Mouse (Mus musculus) heart, embryonic 14.5 days (tissue): Measurements from ENCODE around the gene Elf2. TPM values are rescaled to one million over a fixed set of nuclear protein-coding genes. Genes with fewer than 3 reads are reported as not detected.

Source experiments
- ATAC-seq: fragments of 200-750 bp; cut with Nextera tagmentation; 2 replicates; pipeline ENCODE4 v1.8.0; 2017; ENCODE audit warnings: low read depth, moderate TSS enrichment; ENCODE audit not compliant: insufficient number of reproducible peaks, insufficient read depth, low FRiP score
- H3K27ac ChIP-seq, 2 experiments: fragments of 200-500 bp in 1 of 2; fragments of 300-500 bp in 1 of 2; sonication (generic) in 1 of 2; replicated peaks in 1 of 2; 2 replicates each; pipeline ENCODE4 v1.5.1; 2012 to 2014; ENCODE audit warnings: low read depth in 2 of 2, low read length in 2 of 2, control low read depth in 1 of 2, mild to moderate bottlenecking in 1 of 2, mixed read lengths in 1 of 2; ENCODE audit not compliant: control insufficient read depth in 1 of 2, insufficient read depth in 1 of 2
- H3K27me3 ChIP-seq: fragments of 300-500 bp; sonication (generic); 2 replicates; pipeline ENCODE4 v1.6.1; 2014; ENCODE audit warnings: mild to moderate bottlenecking, low read length, control low read depth; ENCODE audit not compliant: control insufficient read depth, insufficient read depth
- H3K36me3 ChIP-seq: fragments of 300-500 bp; sonication (generic); 2 replicates; pipeline ENCODE4 v1.6.1; 2014; ENCODE audit warnings: mild to moderate bottlenecking, control low read depth, low read length, mixed read lengths; ENCODE audit not compliant: control insufficient read depth, insufficient read depth
- H3K4me1 ChIP-seq, 2 experiments: fragments of 200-500 bp in 1 of 2; fragments of 300-500 bp in 1 of 2; sonication (generic) in 1 of 2; 2 replicates each; pipeline ENCODE4 v1.6.1; 2012 to 2014; ENCODE audit warnings: low read length in 2 of 2, control low read depth in 1 of 2, mixed read lengths in 1 of 2; ENCODE audit not compliant: control insufficient read depth in 2 of 2, insufficient read depth in 2 of 2
- H3K4me2 ChIP-seq: fragments of 300-500 bp; sonication (generic); 2 replicates; pipeline ENCODE4 v1.6.1; 2014; ENCODE audit warnings: mild to moderate bottlenecking, low read length
- H3K4me3 ChIP-seq, 2 experiments: fragments of 200-500 bp in 1 of 2; fragments of 300-500 bp in 1 of 2; sonication (generic) in 1 of 2; 2 replicates each; pipeline ENCODE4 v1.5.1; 2012 to 2014; ENCODE audit warnings: low read length in 2 of 2, mild to moderate bottlenecking in 2 of 2, control low read depth in 1 of 2, low read depth in 1 of 2, moderate library complexity in 1 of 2; ENCODE audit not compliant: control insufficient read depth in 1 of 2, insufficient read depth in 1 of 2
- H3K9ac ChIP-seq: fragments of 300-500 bp; sonication (generic); 2 replicates; pipeline ENCODE4 v1.6.1; 2014; ENCODE audit warnings: mild to moderate bottlenecking, low read length
- H3K9me3 ChIP-seq: fragments of 300-500 bp; sonication (generic); 2 replicates; pipeline ENCODE4 v1.6.1; 2016; ENCODE audit warnings: low read length, control low read depth; ENCODE audit not compliant: control insufficient read depth
- WGBS: fragments of 180-500 bp; shearing (Covaris S2); extraction: QIAGEN DNeasy Blood & Tissue Kit; methylation state at CpG from one replicate; pipeline ENCODE4 v1.1.7; 2014; 5-methylcytosine and 5-hydroxymethylcytosine counted together
- polyA plus RNA-seq: library from polyadenylated mRNA; unstranded; fragments of >200 nt; fragmentation: Nextera tagmentation; extraction: Ambion mirVana; gene quantifications from 2 replicates; pipeline ENCODE4 v1.2.1, GENCODE M21; 2014

Elf2 gene
- polyA plus RNA-seq, 1 experiment from 2014 or later = 60.7 TPM

DNA sequence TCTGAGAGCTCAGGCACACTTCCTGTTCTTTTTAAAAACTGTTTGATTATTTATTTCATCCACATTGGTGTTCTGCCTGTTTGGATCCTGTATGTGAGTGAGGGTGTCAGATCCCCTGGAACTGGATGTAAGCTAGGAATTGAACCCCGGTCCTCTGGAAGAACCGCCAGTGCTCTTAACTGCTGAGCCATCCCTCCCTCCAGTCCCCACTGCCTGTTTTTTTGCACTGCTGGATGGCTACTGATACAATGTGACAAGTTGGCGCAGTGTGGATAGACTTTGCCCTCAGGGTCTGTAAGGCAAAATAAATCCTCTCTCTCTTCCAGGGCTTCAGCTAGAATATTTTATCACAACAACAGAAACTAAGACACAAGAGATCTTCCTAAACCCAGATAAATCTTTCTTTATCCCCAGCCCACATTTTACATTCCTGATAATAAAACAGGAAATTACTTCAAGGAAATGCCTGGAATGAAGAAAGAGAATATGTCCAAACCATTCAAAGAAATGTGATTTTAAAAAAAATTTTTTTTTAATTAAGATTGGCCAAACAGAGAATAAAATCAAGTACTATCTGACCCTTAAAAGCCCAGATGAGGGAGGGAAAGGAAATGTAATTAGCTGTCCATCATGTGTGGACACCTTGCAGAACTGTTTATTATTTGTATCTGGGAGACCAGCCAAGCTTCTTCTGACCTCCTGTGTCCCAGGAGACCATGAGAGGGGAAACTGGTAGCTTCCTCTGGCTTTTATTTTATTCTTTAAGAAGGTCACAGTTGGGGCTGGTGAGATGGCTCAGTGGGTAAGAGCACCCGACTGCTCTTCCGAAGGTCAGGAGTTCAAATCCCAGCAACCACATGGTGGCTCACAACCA, 39.6 kb upstream of the Elf2 start:
- ATAC-seq = no peak

GRCm38 (mm10) chr3:51378665-51378946, 38.1 kb upstream of the Elf2 start:
- ATAC-seq = no peak; the same call in 1 of the 2 replicates
- Histone ChIP-seq H3K9ac (peak overlapping the region; percentile 63), H3K4me2 (peak overlapping the region; percentile 63), H3K36me3 (no peaks in the 10 kb centered on the region), H3K27ac (no peak overlapping the region), H3K9me3 (no peaks in the 10 kb centered on the region), H3K4me1 (peaks cover 0 to 5% of the 10 kb centered on the region in 2 experiments; a peak in 3 of 4 replicates), H3K4me3 (peak overlapping the region; percentile 32 to 47), H3K27me3 (no peaks in the 10 kb centered on the region)
- WGBS = 74% methylated on average over 3 of the region's 3 CpGs

More for the DNA sequence above, 39.6 kb upstream of the Elf2 start:
- H3K4me1 ChIP-seq = peaks cover 0 to 5% of the 10 kb centered on the region in 2 experiments; a peak in 3 of 4 replicates
- WGBS = 69% methylated on average over 5 of the region's 5 CpGs
- no peaks in the 10 kb centered on the region for H3K36me3 ChIP-seq
- H3K9me3 ChIP-seq = no peaks in the 10 kb centered on the region
- no peak overlapping the region for H3K4me3 ChIP-seq
- H3K27ac ChIP-seq = no peak overlapping the region
- no peak overlapping the region for H3K4me2 ChIP-seq
- no peak overlapping the region for H3K9ac ChIP-seq
- H3K27me3 ChIP-seq = no peaks in the 10 kb centered on the region

DNA sequence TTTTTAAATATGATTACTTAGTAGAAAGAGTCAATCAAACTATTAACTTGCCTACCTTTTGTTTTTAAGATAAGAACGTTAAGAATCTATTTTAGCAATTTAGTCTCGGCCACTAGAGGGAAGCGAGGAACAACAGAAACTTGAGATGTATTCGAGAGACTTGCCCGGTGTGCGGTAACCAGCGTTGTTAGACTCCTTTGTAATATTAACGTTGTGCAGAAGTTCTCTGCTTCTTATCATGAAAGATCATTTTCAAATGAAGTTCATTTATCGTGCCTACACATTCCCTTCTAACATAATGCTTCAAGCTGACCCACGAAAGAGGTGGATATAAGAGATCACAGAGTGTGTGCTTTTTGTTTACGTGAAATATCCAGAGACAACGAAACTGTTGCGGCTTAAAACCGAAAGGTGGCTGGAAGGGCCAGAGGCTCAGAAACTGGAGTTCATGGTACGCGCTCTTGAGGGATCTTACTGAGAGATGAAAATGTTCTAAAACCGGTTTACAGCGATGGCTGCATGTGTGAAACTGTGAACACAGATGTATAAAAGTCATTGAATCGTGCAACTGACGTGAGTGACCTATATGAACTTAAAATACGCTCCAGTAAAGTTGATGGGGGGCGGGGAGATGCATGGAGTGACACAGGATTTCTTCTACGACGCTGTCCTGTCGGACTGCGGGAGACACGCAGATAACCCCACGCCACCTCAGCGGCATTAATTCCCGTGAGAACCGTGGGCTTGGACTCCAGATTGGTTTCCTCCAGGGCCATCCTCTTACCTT, 37.6 kb upstream of the Elf2 start:
- ATAC-seq = no peak
- H3K4me3 ChIP-seq = peak overlapping the region; percentile 32 to 47
- 27% methylated on average over 31 of the region's 31 CpGs for WGBS

GRCm38 (mm10) chr3:51375307-51376265, 35.1 kb upstream of the Elf2 start:
- Histone ChIP-seq H3K36me3 (no peaks in the 10 kb centered on the region), H3K4me2 (no peak overlapping the region), H3K4me3 (no peak overlapping the region), H3K27ac (no peak overlapping the region), H3K4me1 (peaks cover 0 to 5% of the 10 kb centered on the region in 2 experiments; a peak in 3 of 4 replicates), H3K9ac (no peak overlapping the region), H3K9me3 (no peaks in the 10 kb centered on the region), H3K27me3 (no peaks in the 10 kb centered on the region)
- ATAC-seq = no peak
- 76% methylated on average over 19 of the region's 19 CpGs for WGBS

More for the DNA sequence above, 37.6 kb upstream of the Elf2 start:
- peak overlapping the region; percentile 63 for H3K4me2 ChIP-seq
- no peaks in the 10 kb centered on the region for H3K27me3 ChIP-seq
- H3K9ac ChIP-seq = peak overlapping the region; percentile 63
- no peaks in the 10 kb centered on the region for H3K9me3 ChIP-seq
- H3K4me1 ChIP-seq = peaks cover 0 to 5% of the 10 kb centered on the region in 2 experiments; a peak in 3 of 4 replicates
- H3K27ac ChIP-seq = no peak overlapping the region
- no peaks in the 10 kb centered on the region for H3K36me3 ChIP-seq

DNA sequence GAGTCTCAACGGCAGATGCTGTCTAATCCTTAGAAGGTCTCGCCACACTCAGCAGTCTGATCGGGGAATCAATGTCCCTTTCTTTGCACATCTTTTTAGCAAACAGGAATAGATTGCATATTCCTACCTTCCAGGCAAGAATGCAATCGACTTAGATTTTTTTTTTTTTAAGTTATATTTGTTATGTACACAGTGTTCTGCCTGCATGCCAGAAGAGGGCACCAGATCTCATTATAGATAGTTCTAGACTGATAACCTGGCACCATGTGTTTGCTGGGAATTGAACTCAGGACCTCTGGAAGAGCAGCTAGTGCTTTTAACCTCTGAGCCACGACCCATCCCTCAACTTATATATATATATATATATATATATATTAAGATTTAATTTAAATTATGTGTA, 33.1 kb upstream of the Elf2 start:
- no peak overlapping the region for H3K4me2 ChIP-seq
- no peak overlapping the region for H3K27ac ChIP-seq
- WGBS = 71% methylated on average over 5 of the region's 5 CpGs
- H3K9ac ChIP-seq = no peak overlapping the region
- no peak for ATAC-seq
- no peaks in the 10 kb centered on the region for H3K36me3 ChIP-seq
- H3K4me3 ChIP-seq = no peak overlapping the region
- peaks cover 0 to 3% of the 10 kb centered on the region in 2 experiments; a peak in 3 of 4 replicates for H3K4me1 ChIP-seq
- no peaks in the 10 kb centered on the region for H3K27me3 ChIP-seq
- no peaks in the 10 kb centered on the region for H3K9me3 ChIP-seq

DNA sequence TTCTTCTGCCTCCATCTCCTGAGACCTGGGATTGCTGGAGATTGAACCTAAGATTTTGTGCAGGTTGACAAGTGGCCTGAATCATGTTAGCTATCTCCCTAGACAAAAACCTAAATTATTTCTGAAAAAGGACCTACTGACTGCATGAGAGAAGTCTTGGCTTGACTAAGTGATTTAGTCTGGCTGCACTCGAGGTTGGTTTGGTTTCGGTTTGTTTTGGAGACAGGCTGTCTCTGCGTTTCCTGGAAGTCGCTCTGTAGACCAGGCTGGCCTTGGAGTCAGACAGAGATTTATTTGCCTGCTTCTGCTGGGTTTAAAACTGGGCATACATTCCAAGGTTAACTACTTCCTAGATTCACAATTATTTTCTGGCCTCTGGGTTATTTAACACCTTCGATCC, 32.4 kb upstream of the Elf2 start:
- Histone ChIP-seq H3K36me3 (no peaks in the 10 kb centered on the region), H3K4me2 (no peak overlapping the region), H3K9ac (no peak overlapping the region), H3K27ac (no peak overlapping the region), H3K4me3 (no peak overlapping the region), H3K27me3 (no peaks in the 10 kb centered on the region), H3K4me1 (no peaks in the 10 kb centered on the region), H3K9me3 (no peaks in the 10 kb centered on the region)
- ATAC-seq = no peak
- WGBS = 61% methylated on average over 5 of the region's 5 CpGs

DNA sequence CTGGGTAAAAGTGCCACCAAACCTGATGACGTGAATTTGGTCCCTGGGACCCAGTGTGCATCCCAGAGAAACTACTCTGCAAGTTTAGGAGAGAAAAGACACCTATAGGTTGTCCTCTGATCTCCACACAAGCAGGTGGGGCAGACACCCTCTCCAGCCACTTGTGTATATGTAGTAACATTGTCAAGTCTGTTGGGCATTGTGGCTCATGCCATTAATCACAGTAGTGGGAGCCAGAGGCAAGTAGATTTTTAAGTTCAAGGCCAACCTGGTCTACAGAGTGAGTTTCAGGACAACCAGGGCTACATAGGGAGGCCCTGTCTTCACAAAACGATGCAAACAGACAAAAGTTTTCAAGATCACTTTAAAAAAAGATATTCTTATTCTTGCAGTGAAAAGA, 31.4 kb upstream of the Elf2 start:
- no peak overlapping the region for H3K4me2 ChIP-seq
- no peak for ATAC-seq
- H3K4me1 ChIP-seq = no peaks in the 10 kb centered on the region
- H3K9me3 ChIP-seq = no peaks in the 10 kb centered on the region
- H3K9ac ChIP-seq = no peak overlapping the region
- H3K36me3 ChIP-seq = no peaks in the 10 kb centered on the region
- no peaks in the 10 kb centered on the region for H3K27me3 ChIP-seq
- WGBS = 77% methylated on average over 2 of the region's 2 CpGs
- H3K4me3 ChIP-seq = no peak overlapping the region
- H3K27ac ChIP-seq = no peak overlapping the region
